18 mouse cellular contexts compared by ENCODE assay signal in the genomic region with DNA sequence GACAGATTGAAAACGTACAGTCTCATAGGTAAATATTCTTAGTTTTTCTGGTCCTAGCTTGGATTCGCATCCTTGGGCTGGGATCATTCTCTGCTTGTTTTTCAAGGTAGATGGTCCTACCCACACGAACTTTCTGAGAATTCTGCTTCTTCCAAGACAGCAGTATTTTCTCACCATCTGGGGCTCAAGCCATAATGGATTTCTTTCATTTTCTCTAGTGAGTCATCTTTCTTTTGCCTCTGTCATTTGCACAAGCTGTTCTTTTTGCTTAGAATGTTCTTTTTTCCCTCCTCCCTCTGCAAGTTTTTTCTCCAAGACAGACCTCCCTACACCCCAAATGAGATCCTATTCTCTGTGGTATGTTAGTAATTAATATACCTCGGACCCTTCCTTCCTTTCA.
DNase-seq lines count a peak whose midpoint lies in the region; TF ChIP-seq lines count a peak whose summit lies in the region.
"Had no signal": no experiment of that assay in that cellular context is flagged by ENCODE, and none has a peak within 500 bp of the region (broad histone marks: within the 10 kb centered on the region; RNA-seq: fewer than 3 reads in every experiment).

No protein-coding gene starts in this region.

- no peak for TF ChIP-seq CTCF in left cerebral cortex, adult 2 months (IDR thresholded peaks at IDR 0.05)

- DNase-seq in gastrocnemius, adult 18-20 months (ENCODE audit: low spot score), result peak; percentile 15
- DNase-seq in gastrocnemius, postnatal 10 days, result no peak
- peak; percentile 19 to 29 for DNase-seq in left cerebral cortex, adult 9 months (ENCODE audit: low spot score in 2 of 2)
- DNase-seq in left cerebral cortex, adult 2 months (ENCODE audit: extremely low spot score in 1 of 2, low spot score in 2 of 2), result no peak
- peak; percentile 9 to 21 for DNase-seq in right cerebral cortex, adult 2 months (ENCODE audit: low spot score in 2 of 2)
- DNase-seq in right cerebral cortex, postnatal 36 days (ENCODE audit: low spot score in 2 of 2), result no peak
- peak; percentile 68 for DNase-seq in telencephalon, adult 2 months (ENCODE audit: low read depth, low spot score)
- DNase-seq: adrenal gland, adult 2 months; adrenal gland, postnatal 25 days; cerebellum, adult 2 months; cerebellum, postnatal 10 days; gastrocnemius, postnatal 14 days; heart, postnatal 10 days; heart, postnatal 4 days had no signal

- intact Hi-C loops in left cerebral cortex, adult 2 months (cut with DNase I), result no loop called here

- no peak overlapping the region for H3K27ac ChIP-seq in left cerebral cortex, adult 2 months
- H3K27ac ChIP-seq: embryonic facial prominence, embryonic 10.5 days; forebrain, embryonic 10.5 days; hindbrain, embryonic 12.5 days had no signal

- no peak overlapping the region for H3K4me3 ChIP-seq in left cerebral cortex, adult 2 months
- H3K4me3 ChIP-seq: embryonic facial prominence, embryonic 10.5 days; erythroblast, embryonic 14.5 days; forebrain, embryonic 10.5 days; hindbrain, embryonic 12.5 days had no signal

Comparison
In these comparisons a context has a peak if more than half of its experiments do, and no peak if none do; other contexts are left out.
1. DNase-seq: peak in gastrocnemius, adult 18-20 months (single experiment), left cerebral cortex, adult 9 months (2 of 2), right cerebral cortex, adult 2 months (2 of 2) and telencephalon, adult 2 months (single experiment); none in gastrocnemius, postnatal 10 days (single experiment), left cerebral cortex, adult 2 months (0 of 2) and right cerebral cortex, postnatal 36 days (0 of 2).